Mouse (Mus musculus): Measurements from ENCODE around the gene Btnl10. TPM values are rescaled to one million over a fixed set of nuclear protein-coding genes. Genes with fewer than 3 reads are reported as not detected.

The Btnl10 gene
- total RNA-seq (2021) = not detected

DNA sequence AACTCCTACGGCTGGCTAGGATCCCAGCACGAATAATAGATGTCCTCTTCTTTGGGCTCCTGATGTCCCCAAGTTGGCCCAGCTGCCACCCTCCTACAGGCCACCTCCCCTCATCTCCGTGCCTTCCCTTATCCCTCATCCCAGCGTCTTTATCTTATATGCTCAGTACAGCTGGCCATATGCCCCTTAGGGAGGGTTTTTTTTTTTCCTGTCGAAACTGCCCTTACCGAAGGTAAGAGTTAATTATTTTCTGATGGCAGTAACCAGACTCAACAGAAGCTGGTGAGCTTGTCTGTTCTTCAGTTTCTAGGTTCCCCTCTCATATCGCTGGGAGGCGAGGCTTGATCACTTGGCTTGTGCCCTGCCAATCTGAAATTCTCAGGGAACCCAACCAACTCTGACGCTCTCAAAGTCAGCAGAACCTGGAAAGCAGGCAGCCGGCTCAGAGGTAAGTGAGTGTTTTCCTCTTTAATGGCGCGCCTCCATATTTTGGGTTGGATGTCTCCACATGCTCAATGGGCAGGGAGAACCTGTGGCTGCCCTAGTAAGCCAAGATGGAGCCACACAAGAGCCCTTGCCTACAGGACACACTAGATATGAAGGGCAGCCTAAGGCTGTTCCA, at the start of gene Btnl10:
Gene Btnl10 (plus strand): TSS at position 164 of the 622 bp plus-strand sequence.
- no peak for DNase-seq

DNA sequence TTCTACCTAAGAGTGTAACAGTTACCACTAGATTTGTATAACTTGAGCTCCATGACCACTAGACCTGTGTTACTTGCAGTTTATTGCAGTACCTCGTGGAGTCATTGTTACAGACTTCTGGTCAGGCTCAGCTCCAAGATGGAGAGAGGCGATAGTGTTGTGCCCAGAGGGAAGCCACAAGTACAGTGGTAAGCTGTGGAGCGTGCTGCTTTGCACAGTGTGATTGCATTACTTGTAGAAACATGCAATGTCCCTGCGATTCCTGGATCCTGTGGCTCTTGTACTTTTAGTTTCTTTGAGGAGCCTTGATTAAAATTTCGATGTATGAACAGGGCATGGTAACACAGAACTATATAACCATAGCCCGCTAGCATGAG, 49.8 kb upstream of the Btnl10 start:
- DNase-seq = no peak

DNA sequence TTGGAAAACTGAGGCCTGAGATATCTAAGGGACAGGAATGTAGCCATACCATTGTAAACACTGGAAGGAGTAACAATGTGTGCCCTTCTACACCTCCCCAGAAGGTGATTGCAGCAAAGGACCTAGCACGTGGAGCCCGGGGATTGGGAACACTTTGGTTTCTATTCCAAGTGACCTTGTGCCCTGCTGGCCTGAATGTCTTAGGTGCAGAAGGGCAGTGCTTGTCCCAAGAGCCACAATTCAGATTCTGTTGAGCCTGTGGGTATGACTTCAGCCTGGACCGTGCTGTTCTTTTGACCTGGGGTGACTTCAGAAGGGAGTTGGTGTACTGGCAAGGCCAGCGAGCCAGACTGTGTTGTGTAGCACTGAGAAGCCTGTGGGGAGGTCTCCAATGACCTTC, 46.7 kb upstream of the Btnl10 start:
- no peak for DNase-seq

DNA sequence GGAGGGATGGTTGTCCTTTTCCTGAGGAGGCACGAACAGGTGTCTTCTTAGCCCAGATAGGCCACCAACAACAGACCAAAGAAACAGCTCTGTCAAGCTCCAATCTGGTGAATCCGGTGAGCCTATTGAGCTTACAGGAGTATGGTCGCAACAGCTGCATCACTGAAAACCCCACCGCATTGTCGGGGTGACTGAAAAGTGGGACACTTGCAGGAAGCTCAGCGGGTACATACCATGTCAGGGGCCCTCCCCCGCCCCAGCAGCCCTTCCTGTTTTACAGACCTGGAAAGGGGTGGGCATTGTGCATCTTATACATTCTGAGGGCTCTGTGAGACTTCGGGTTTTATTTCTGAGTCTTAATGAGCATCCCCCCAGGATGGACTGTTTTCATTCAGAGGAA, 34.0 kb upstream of the Btnl10 start:
- no peak for DNase-seq

DNA sequence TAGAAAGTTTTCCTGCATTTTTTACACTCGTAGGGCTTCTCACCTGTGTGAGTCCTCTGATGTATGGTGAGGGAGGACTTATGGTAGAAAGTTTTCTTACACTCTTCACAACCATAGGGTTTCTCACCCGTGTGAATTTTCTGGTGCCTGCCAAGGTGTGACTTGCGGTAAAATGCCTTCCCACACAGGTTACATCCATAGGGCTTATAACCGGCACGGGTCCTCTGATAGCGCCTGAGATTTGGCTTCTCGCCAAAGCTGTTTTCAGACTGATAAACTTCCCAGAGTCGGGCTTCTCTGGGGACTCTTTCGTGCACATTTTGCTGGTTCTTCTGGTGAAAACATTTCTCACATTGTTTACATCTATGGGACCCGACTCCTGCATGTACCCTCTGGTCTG, 27.2 kb upstream of the Btnl10 start:
- DNase-seq = no peak

DNA sequence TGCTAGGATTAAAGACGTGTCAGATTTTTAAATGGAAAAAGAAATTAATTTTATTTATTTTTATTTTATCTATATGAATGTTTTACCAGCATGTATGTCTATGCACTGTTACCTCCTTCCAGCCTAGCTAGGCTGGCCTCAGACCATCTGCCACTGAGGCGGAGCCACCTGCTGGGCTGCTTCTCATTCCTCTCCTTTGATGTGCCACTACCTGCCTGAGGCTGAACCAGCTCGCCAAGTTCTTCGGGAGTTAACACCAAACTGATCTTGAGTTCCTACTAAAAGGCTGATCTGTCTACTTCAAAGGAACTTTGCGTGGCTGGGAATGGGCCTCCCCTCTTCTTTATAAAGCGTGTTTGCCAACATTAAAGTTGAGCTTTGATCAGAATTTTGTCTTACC, 23.3 kb upstream of the Btnl10 start:
- no peak for DNase-seq

DNA sequence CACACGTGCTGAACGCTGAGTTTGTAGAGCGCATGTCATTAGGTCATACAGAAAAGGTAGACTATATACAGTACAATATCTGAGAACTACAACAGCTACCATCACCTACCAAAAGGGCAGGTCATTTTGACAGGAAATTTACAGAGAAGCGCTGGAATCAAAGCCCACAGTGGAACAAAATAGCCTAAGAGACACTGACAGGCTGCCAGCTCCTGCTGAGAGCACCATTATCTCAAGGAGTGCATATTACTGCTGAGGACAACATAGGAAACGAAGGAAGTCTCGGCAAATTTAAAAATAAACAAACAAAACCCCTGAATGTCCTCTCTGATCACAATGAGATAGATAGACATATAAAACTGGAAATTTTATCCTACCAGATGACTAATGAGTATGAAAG, 20.2 kb upstream of the Btnl10 start:
- DNase-seq = no peak

DNA sequence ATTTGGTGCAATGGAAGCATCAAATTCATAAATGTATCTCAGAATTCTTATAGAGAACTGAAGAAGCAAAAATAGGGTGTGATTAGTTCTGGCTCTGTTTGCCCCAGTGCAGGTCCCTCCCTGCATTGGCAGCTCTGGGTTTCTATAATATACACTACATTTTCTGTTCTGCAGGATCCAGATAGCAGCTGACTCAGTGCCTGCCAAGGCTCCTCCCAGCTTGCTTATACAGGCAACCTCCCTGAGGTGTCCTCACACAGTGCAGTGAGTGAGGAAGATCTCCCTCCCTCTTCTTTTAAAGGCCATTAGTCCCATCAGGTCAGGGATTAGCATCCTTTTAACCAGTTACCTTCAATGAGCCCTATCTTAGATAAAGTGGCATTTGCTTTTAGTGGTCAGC, 16.6 kb upstream of the Btnl10 start:
- DNase-seq = no peak

DNA sequence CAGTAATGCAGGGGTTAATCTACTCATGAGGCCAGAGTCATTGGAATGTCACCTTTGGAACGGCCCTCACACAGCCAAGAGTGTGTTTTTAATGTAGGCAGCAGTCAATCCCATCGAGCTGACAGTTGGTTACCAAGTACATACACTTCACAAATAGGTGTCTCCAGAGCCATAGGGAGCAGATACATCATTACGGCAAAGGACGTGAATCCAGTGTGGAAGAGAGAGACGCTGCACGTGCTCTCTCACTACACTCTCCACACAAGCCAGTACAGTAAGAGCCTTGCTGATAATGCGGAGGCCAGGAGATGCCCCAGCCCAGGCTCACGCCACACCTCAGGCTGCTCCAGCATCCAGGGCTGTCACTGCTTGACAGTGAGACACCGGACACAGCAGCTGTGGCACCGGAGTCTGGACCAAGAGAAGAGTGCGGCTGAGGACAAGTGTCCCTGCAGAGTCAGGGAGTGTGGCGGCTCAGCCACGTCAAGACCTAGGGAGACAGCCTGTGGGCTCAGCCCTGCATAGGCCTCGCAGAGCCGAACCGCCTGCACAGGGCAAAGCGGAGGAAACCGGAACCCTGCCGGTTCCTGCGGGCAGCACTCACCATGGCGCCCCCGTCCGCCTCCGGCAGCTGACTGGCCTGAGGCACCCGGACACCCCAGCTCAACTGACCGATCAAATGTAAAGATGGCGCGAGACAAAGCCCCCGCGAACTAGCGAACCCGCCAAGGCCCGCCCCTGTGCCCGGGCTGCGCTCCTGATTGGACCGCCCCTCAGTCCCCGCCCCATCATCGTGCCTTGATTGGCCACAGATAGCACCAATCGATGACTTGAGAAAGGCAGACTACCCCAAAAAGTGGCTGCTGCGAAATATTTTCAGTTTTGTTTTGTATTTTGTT, 13.9 kb upstream of the Btnl10 start, which contains the start of gene Zfp39:
Gene Zfp39 (minus strand): TSS at position 715 of the 899 bp plus-strand sequence.
- peak; percentile 98 for DNase-seq

DNA sequence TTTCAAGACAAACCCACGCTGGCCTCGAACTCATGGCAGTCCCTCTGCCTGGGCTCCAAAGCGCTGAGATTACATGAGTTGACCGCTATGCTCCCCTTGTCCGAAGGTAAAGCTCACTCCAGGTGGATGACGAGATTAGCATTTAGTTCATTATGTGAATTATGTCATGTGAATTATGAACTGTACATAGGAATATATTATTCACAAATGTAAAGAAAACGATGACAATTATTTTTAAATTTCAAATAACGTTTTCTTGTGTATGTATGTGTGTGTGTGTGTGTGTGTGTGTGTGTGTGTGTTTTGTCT, 13.3 kb upstream of the Btnl10 start:
- DNase-seq = no peak

DNA sequence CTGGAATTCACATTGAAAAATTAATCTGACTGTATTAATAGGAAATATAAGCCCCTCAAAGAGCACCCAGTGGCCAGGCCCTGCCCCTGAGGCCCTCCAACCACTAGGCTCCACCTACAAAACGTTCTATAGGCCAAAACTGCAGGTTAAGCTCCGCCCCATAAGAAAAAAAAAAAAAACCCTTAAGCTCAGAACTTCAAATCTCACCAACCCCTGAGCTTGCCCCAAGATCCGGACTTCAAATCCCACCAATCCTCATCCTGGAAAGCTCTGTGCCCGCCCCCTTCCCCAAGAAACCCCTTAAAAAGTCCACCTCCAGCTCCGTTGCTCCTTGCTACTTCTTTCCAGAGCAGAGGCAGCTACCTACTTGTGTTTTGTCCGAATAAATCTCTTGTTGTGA, 12.9 kb upstream of the Btnl10 start:
- DNase-seq = peak; percentile 26

DNA sequence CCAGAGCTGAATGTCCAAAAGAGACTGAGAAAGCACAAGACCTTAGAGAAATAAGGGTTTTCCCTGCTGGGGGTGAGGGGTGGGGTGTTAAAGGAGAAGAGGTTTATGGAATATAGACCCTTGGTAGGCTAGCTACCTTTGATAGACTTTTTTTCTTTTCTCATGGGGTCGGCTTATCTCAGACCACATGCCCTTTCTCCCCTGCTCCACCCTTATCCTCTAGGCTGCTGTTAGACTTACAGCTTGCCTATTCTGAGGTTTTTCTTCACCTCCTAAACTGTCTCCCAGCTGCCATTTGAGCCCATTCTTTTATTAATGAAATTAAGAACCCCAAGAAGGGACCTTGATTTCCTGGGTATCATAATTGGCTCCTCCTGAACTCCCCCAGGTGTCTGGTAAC, 3.9 kb upstream of the Btnl10 start:
- no peak for DNase-seq

DNA sequence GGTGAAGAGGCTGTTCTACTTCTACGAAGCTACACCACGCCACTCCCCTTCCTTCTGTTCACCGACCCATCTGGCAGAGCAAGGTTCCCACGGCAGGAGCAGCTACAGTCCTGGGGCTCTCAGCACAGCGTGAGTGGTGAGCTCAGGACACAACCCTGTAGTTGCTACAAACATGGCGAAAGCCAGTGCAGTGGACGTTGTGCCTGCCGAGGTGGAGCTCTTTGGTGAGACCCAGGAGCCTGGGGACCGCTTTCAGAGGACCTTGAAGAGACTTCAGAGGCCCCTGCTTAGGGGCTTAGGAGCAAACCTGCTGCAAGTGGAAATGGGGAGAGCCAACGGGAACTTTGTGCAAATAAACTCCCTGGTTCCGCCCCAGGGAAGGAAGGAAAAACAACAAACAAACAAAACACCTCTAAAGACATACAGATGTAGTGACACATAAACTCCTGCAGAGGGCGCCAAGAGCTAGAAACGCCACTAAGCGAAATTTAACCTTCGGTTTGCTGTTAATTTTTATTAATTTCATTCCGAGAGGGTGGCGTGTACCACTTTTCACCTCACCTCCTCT, 3.2 kb upstream of the Btnl10 start:
- peak; percentile 27 for DNase-seq

DNA sequence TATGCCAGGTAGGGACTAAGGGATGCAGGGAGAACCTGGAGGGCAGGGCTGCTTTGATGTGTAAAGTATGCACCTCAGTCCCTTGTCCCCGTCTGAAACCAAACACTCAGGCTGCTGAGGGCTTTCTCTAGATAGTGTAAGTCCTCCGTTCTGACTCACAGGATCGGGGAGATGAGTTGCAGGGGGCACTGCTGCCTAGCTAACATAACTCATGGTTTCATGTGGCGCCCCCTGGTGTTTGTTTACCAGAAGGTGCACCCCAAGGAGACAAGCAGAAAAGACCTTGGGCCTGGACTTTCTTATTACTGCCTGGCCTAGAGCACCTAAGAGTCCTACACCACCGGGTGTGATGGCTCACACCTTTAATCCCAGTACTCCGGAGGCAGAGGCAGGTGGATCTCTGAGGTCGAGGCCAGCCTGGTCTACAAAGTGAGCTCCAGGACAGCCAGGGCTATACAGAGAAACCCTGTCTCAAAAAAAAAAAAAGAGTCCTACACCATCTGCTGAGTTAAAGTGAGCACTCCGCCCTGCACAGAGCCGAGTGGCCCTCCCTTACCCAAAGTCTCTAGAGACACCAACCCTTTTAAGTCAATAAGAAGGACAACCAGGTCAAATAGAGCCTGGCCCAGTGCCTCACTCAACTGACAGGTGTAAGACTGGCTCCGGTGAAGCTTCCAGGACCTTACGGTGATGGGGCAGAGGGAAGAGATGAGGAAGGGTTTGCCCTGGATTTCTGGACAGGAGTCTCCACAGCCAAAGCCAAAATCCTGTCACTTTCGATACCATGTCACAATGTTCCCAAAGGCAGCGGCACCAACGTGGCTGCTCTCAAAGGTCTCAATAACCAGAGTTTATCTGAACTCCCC, 596 bp upstream of the Btnl10 start:
- peak; percentile 56 for DNase-seq

DNA sequence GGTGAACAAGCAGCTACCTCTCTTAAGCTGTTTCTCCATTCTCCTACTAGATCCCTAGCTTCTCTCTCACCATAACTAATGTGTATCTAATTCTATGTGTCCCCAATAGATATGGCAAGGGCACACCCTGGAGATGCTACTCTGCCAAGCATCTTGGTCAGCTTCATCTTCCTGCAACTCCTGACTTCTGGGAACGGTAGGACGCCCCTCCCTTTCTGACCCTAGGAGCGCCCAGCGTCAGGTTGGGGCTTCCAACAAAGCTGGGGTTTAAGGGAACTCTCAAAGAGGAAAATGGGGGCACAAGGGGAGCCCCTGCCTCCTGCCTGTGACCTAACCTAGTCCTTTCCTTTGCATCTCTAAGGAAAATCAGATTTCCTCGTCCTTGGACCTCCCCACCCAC, 1.1 kb downstream of the Btnl10 start:
- no peak for DNase-seq

DNA sequence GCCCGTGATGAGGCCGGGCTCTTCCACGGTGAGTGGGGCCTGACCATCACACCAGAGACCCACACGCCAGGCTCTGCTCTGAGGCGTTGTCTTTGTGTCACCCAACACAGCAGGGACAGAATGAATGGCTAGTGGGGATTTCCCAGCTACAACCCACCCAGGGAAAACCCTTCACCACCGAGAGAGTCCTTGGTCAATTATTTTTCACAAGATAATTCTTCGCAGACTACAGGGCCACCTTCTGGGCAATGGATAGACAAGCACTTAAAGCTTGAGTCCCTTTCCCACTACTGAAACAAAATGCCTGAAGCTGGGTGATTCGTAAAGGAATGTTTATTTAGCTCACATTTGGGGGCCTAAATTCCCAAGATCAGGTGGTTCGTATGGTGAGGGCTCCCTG, 4.7 kb downstream of the Btnl10 start:
- DNase-seq = no peak

DNA sequence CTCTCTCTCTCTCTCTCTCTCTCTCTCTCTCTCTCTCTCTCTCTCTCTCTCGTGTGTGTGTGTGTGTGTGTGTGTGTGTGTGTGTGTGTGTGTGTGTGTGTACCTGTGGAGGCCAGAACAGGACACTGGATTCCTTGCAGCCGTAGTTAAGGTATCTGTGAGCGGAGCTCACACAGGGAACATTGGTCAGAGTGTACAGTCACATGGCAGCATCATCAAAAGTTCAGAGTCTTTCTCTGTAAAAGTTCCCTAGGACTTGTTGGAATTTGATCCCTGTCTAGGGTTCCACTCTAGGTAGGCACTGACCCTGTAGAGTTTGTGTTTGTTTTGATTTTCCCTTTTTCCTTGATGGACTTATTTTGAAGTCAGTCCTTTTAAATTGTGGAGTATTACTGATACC, 8.9 kb downstream of the Btnl10 start:
- DNase-seq = no peak

DNA sequence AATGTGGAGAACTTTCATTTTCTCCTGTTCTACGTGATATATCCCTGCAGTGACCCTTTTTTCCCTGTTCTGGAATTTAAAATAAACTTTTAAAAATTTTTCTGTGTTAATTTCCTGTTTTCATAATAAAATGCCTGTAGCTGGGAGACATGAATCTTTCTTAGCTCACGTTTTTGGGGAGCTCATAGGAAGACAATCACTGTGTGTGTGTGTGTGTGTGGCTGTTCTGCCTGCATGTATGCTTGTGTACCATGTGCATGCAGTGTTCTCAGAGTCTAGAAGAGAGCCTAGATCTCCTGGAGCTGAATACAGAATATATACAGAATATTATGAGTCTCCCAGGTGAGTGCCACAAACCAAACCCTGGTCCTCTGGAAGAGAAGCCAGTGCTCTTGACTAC, 9.3 kb downstream of the Btnl10 start:
- DNase-seq = no peak

DNA sequence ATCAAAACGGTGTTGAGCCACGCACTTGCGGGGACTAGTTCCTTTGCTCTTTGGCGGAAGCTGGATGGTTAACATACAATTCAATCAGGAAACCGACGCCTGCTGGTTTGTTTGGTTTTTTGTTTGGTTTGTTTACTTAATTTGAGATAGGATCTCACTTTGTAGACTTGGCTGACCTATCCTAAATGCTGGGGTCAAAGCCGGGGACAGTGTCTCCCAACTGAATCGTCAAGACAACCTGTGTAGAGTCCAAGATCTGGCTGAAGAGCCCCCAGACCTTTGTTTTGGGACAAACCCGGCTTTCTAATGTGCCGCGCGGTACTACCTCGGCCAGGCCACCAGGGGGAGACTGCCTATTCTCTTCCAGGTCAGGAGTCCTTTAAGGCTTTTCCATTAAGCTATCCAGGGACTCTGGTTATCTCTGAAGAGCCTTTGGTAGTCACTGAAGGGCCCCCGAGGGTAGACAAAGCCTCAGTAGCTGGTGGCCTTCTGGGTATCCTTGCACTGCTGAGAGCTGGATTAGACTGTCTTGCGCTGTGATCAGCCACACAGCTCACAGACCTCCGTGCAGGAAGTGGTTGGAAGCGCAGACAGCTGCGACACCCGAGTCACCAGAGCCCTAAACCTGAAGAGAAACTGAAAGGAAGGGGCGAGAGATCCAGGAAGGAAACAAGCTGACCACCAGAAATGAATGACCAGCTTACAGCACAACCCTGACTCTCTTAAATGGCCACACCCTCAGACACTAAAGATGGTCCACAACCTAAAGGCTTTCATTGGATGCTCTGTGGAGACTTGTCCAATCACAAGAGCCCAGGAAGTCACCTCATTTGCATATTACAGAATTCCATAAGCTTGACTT, 10.3 kb downstream of the Btnl10 start:
- peak; percentile 71 for DNase-seq

DNA sequence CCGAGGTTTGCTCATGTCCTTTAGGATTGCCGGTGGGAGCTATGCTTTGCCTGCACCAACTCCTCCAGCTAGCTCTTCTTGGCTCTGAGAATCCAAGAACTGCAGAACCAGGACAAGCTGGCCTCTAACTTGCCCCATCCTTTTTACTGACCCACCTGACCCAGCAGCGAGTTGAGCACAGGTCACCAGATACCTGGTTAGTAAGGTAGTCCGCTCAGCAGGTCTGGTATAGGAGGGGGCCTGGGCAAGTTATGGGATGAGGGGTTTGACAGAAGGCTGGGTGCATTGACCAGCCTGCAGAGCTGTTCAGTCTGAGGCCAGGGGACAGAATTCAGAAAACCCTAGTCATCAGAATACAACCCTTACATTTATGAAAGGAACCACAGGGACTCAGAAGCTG, 11.3 kb downstream of the Btnl10 start:
- no peak for DNase-seq

DNA sequence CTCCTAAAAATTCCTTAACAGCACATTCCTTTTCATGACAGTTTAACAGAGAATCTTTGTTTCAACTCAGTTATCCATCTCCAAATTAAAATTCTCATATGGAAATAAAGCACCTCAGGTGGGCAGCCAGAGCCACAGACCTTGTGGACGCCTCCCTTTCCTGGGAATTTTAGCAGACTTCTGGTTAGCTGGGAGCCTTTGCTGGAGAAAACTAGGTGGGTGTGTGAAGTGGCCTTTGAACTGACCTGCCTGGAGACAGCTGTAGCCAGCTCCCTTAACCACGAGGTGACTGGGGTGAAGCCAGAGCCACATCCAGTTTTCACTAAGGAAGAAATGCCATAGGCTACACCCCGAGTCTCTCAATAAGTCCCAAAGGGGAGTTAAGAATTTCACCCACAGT, 11.9 kb downstream of the Btnl10 start:
- DNase-seq = no peak

DNA sequence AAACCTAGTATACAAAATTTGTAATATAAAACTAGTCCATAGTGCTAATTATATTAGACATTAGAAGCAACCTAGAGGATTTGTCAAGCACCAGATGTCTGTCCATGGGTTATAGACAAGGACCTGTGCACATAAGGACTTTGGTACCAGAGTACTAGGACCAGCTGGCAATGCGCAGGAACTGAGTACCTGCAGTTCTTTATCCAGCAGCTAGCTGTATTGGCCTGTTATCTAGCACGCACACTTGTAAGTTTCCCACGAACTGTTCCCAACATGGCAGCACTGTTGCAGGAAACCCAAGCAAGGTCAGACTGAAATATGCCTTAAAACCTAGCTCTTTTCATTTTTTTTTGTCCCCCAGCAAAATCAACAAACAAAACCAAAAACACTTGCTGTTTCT, 12.5 kb downstream of the Btnl10 start:
- no peak for DNase-seq

All from heart, postnatal 4 days (tissue).